Mouse (Mus musculus): ENCODE measurements at regions not wholly inside any gene's neighbourhood (a gene's known extent, or its start where the extent isn't known, plus 50 kb on each side); places are given as distances from the start of the nearest gene placed in this dataset.

DNA sequence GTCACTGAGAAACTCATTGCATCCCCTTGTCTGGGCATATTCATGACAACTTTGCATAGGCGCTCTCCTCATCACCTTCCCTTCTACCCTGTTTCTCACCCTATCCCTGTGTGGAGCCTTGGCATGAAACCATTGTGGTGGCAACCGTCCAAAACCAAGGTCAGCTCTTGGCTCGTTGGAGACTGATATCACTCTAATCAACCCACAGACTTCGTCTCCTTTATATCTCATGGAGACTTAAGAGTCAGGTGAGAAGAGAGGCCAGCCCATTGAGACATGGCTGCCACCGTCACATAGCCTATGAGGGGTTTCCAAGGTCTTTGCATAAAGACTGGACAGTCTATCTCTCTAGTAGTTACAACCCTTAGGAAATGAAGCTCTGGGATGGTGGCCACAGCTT lies 305.5 kb upstream of the Runx1 start:
- DNase-seq (ENCODE audit: low spot score) = no peak

DNA sequence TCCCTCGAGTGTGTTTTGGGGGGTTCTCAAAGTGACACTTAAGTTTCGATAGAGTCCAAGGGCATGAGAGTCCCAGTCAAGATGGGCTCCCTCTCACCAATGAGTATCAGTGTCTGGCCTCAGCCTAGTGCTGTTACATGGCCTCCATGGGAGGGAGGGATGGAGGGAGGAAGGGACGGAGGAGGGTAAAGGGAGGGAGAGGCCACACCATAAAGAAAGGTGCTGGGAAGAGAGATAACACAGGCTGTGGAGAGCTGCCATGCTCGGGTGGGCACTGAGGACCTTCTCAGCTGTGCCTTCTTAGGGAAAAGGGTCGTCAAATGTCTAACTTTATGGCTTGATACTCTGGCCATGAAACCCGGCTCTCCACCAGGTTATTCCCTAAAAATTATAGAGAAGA lies 304.7 kb upstream of the Runx1 start:
- no peak for DNase-seq (ENCODE audit: low spot score)

DNA sequence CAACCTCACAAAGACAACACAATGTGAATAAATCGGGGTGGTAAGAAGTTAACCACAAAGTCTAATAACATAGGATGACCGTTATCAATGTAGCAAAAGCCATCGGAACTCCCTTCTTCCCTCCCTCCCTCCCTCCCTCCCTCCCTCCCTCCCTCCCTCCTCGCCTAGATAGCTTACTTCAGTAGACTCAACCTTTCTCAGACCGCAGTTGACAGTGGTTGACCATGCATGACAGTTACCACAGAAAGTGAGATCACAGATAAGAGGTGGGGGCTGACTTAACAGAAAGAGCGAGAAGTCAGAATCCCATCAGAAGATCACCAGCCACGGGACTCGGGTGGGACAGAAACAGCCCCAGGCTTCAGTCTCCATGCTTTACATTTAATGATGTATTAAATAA lies 297.8 kb upstream of the Runx1 start:
- DNase-seq (ENCODE audit: low spot score) = no peak

DNA sequence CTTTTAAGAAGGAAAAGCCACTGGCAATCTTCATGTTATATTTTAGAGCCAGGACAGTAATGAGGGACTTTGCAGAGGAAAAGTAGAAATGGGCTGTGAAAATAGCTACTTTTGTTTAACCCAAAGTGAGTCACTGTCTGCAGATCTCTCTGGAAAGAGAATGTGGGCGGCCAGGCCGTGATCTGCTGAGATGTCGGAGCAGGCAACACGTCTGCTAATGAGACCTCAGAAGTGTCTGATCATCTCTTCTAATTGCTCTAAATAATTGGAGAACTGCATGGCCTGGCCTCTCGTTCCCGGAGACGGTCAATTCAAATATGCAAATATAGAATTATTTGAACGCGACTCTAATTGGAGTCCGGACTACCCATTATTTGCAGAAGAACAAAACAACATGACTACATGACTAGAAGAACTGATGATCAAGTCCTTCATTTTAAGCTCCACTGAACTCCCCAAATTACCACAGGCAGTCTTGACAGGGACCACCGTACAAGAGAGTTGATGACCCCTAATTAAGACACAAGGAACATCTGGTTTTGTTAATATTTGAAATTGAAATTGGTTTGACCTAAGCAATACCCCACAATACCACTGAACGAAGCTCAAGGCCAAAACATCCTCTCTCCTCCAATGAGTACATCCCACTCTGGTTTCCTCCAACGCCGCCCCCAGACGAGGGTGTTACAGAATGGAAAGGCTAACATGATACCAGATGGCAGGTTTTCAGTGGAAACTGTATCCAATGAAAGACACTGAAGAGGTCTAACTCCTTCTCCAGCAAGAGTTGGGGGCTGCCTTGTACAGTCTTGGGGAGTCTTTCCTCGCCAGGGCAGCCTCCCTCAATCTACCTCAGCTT lies 290.4 kb upstream of the Runx1 start:
- DNase-seq (ENCODE audit: low spot score) = no peak

DNA sequence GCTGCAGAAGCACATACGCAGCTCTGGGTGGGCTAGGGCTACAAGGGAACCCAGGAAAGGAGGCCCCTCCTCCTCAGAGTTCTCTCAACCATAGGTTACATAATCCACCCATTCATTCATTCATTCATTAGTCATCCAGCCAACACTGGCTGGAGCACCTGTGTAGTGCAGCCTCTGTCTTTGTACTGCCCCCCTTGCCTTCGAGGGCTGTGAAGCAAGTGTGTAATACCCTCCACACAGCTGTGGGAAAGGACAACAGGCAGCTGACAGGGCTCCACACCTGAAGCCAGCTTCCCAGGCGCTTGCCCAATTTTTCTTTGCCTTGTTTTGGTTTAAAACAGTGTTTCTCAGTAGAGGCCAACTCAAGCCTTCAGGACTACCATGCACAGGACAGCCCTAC lies 285.0 kb upstream of the Runx1 start:
- DNase-seq (ENCODE audit: low spot score) = no peak

GRCm38 (mm10) chr16:93110451-93110850 lies 284.5 kb upstream of the Runx1 start:
- no peak for DNase-seq (ENCODE audit: low spot score)

GRCm38 (mm10) chr16:93109683-93110407 lies 283.9 kb upstream of the Runx1 start:
- no peak for DNase-seq (ENCODE audit: low spot score)

DNA sequence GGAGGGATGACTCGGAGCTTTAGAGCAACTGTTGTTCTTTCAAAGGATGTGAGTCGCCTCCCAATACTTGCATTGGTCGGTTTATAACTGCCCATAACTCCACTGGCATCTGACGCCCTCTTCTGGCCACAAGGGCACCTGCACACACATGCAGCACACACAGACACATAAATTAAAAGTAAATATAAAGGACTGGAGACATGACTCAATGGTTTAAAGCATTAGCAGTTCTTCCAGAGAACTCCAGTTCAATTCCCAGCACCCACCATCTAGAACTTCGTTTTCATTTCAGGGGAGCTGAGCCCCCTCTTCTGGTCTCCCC lies 281.5 kb upstream of the Runx1 start:
- no peak for DNase-seq (ENCODE audit: low spot score)

GRCm38 (mm10) chr16:93106811-93107523 lies 281.0 kb upstream of the Runx1 start:
- no peak for DNase-seq (ENCODE audit: low spot score)

- DNase-seq (ENCODE audit: low spot score) = no peak
Observed at GRCm38 (mm10) chr16:93102174-93102573, 276.2 kb upstream of the Runx1 start.

GRCm38 (mm10) chr16:93098057-93098456 lies 272.1 kb upstream of the Runx1 start:
- DNase-seq (ENCODE audit: low spot score) = no peak

GRCm38 (mm10) chr16:93096175-93096574 lies 270.2 kb upstream of the Runx1 start:
- no peak for DNase-seq (ENCODE audit: low spot score)

DNA sequence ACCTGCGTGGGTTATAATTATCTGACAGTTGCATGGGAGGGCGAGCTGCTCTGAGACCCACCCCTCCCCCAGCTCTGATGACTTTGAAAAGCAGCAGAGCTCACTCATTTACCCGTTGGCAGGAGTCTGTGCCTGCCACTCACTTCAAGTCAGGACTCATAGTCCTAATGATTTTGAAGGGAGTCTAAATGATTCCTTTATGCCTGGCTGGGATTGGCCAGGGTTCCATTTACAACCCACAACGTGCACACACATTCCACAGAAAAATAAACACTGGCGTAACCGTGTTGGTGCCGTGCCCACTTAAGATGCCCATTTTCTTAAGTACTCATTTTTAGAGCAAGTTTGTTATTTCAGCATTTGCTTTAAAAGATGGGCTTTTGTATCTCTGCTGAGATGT lies 266.8 kb upstream of the Runx1 start:
- no peak for DNase-seq (ENCODE audit: low spot score)

DNA sequence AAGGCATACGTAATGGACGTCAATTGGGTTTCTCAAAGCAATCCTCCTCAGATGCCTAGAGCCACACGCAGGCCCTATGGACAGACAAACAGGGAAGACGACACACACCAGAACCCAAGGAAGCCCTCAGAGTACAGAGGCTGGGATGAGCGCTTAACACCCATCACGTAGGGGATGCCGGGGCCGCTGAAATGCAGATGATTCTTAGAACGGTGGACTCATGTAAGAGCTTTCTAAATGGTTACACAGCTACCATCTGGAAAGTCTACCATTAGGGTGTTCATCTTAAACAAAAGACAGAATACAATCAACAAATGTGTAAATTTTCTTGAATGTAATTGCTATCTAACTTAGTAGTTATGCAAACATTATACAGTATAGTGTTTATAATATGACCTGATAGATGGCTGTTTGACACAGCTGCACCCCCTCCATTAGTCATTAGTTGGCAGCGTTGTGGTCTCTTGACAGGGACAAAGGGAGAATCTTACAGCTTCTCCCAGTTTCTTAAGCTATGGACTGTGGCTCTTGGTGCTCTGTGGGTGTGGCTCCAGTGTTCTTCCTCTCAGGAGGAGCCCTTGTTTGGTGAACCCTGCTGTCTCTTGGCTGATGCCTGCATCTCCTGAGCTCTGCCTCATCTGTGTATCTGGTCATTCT lies 259.4 kb upstream of the Runx1 start:
- no peak for DNase-seq (ENCODE audit: low spot score)

DNA sequence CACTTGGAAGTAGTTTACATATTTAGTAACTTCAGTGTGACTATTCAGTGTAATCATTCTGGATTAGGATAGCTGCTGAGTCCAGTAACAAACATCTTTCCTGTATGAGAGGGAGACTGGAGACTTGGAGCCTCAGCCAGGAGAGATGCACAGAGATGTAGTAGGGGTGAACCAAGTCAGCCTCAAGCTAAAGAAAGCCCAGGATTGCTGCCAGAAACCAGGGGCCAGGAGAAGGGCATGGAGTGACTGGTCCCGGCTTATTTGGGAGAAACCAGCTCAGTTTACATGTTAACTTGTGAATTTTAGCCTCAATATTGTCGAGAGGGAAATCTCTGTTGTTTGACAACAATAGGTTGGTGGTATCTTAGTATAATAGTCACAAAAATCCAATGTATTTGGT lies 257.8 kb upstream of the Runx1 start:
- DNase-seq (ENCODE audit: low spot score) = no peak

- no peak for DNase-seq (ENCODE audit: low spot score)
Observed at GRCm38 (mm10) chr16:93083142-93083541, 257.2 kb upstream of the Runx1 start.

GRCm38 (mm10) chr16:93081533-93081932 lies 255.6 kb upstream of the Runx1 start:
- no peak for DNase-seq (ENCODE audit: low spot score)

GRCm38 (mm10) chr16:93079660-93080390 lies 253.9 kb upstream of the Runx1 start:
- DNase-seq (ENCODE audit: low spot score) = peak; percentile 24

DNA sequence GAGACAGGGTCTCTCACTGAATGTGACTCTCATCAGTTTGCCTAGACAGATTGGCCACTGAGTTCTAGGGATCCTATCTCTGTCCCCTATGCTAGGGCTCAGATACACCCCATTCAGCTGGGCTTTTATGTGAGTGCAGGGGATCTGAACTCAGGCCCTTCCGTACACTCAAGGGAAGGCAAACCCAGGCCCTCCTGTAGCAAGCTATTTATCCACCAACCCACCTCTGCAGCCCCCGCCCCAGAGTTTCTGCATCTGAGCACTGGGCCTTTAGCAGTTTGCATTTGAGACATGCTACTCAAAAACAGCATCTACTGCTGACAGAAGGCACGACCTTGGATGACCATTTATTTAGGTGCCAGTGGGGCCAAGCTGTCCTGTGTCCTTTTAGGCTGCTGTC lies 253.0 kb upstream of the Runx1 start:
- DNase-seq (ENCODE audit: low spot score) = no peak

- no peak for DNase-seq (ENCODE audit: low spot score)
Observed at GRCm38 (mm10) chr16:93075488-93075887, 249.5 kb upstream of the Runx1 start.

DNA sequence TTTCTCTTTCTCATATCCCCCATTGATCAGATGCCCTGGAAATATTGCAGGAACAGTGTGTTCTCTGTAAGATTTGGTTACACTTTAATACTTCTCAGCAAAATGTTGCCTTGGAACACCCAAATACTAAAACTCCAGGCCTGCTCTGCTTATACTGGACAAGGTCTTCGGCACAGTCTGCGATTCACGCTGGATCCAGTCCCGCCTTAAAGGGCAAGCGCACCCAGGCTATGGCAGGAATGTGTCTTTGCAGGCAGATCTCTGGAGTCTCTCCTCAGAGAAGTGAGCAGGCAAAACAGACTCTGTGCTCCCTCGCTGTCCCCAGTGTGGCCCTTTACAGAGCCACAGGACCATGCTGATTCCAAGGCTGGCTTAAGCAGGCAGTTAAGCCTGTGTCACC lies 246.2 kb upstream of the Runx1 start:
- no peak for DNase-seq (ENCODE audit: low spot score)

GRCm38 (mm10) chr16:93071726-93072125 lies 245.8 kb upstream of the Runx1 start:
- no peak for DNase-seq (ENCODE audit: low spot score)

All from ovary, postnatal 10 days (tissue).